Mouse (Mus musculus): ENCODE measurements around the gene Rims1. TPM values are rescaled to one million over a fixed set of nuclear protein-coding genes. Genes with fewer than 3 reads are reported as not detected.
A peak's percentile ranks its signal among the peaks of the same experiment; 100 is the strongest.

Rims1 gene
- polyA plus RNA-seq (2021), result not detected

DNA sequence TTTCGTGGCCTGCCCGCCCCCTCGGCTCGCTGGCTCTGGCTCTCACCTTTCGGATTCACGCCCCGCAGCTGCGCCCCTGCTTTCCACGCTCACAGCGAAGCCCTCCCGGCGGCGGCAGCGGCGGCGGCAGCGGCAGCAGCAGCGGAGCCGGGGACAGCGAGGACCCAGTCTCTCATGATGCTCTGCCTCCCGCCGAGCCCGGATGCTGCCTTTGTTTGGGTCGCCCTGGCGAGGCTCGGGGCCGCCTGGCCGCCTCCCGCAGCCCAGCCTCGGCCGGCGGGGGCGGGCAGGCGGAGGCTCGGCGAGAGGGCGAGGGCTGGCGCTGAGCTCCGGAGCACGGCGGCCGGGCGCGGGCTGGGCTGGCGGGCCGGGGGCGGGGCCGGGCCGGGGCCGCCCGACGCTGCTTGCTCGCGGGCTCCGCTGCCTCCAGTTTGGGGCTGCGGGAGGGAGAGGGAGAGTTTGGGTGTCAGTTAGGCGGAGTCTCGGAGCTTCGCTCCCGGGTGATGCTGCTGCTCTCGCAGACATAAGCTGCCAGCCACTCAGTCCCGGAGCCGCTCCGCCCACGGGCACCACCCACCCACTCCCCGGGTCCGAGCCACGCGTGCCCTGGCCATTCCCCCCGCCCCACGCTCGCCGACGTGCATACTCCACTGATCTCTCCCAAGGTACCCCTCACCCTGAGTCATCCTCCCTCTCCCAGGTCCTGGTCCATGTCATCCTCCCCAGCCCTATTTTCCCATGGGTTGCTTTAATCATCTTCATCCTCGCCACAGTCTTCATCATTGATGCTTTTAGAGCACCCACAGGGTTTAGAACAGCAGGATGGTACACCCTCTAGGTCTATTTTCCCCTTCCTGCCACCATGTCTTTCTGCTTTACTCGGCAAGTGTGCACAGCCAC is at the start of gene Rims1:
Gene Rims1, minus strand, starts transcription at position 269 of the 900 bp plus-strand sequence.
- POLR2A ChIA-PET, result no interaction called here
- in situ Hi-C loops (cut with MboI; ENCODE audit: low pct_unique_long_range_greater_than_20kb), result no loop called here
- no peak for DNase-seq (ENCODE audit: low read depth, low spot score)
- CTCF ChIA-PET, result no interaction called here
- peak; percentile 68 for ATAC-seq
- no peak for TF ChIP-seq CTCF (IDR thresholded peaks at IDR 0.05)
- H3K27me3 ChIP-seq, result peaks cover 19% of the 10 kb centered on the region

DNA sequence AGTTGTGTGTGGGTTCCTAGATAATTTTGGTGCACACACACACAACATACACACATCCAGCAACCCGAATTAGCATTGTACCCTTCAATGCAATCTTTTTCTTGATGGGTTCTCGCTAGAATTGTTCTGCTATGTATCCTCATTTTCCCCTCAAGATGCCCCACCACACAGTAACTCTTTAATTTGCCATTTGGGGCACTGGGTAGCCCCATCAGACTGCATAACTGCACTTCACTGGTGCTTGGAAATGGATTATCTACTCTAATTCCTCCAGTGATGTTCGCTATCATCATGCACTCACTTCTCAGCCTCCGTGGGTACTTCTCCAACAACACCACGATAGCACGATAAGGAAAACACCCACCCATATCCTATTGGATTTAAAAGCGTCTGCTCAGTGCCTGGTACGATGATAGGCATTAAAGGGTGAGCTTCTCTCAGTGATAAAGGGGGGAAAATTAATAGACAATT is 867 bp upstream of the Rims1 start:
- no peak for TF ChIP-seq CTCF (IDR thresholded peaks at IDR 0.05)
- in situ Hi-C loops (cut with MboI; ENCODE audit: low pct_unique_long_range_greater_than_20kb), result no loop called here
- ChIA-PET POLR2A (no interaction called here), CTCF (no interaction called here)
- H3K27me3 ChIP-seq, result peaks cover 19% of the 10 kb centered on the region
- ATAC-seq (no peak), DNase-seq (ENCODE audit: low read depth, low spot score) (no peak)

DNA sequence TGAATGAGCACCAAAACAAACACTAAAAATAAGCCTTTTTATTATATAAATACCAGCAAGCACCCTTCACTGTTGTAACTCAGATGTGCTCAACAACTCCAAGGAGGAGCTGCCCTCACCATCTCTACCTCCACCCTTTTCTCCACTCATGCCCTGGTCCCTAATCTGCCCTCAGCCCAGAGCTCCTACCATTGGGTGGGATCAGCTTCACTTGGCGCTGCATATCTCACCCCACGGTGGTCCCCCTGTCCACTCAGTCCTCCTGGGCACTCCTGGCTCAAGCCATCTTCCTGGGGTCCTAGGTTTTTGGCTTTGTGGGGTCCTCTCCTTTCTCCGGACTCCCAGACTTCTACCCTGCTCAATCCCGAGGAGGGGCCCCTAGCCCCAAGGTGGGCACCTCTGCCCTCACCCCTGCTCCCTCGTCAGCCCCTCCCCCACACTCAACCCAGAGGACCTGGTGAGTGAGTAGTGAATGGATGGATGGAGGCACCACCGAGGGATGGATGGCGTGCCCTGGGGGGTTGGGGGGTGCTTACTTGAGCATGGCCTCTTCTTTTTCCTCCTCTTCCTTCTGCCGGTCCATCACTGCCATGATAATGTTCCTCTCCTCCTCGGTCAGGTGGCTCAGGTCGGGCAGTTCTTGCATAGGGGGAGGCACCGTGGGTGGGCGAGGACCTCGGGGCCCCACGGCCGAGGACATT is 619 bp downstream of the Rims1 start:
- DNase-seq (ENCODE audit: low read depth, low spot score) (no peak), ATAC-seq (no peak)
- peaks cover 20% of the 10 kb centered on the region for H3K27me3 ChIP-seq
- no peak for TF ChIP-seq CTCF (IDR thresholded peaks at IDR 0.05)
- ChIA-PET POLR2A (no interaction called here), CTCF (no interaction called here)
- in situ Hi-C loops (cut with MboI; ENCODE audit: low pct_unique_long_range_greater_than_20kb), result no loop called here

DNA sequence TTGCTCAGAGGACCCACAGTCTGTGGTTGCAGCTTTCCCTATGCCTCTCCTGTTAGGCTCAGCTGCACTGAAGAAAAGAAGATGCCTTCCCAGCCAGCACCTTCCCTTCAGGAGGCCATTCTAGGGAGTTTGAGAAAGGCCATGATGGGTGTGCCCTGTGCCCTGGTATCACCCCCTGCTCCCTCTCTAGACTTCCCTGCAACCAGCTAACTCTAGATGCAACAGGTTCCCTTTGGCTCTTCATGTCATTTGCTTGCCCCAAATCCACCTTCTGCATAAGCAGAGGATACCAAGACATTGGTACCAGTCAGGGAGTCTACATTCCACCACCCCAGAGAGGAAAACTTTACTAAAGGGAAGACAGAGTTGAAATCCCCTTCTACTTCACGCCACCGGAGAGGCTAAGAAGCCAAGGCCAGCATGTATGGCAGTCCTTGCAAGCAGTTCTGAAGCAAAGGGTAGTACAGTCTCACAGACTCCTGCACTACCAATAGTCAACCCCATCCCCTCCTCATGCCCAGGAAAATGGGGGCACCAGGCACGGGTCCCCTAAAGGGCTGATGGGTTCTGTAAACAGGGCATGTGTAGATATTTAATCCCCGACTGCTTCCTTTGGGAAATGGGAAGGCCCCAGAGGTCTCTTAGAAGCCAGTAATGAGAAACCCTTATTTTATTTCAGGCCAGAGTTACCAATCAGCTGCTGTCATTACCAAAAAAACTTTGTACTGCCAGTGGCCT is 1.5 kb downstream of the Rims1 start:
- ChIA-PET POLR2A (no interaction called here), CTCF (no interaction called here)
- H3K27me3 ChIP-seq, result peaks cover 23% of the 10 kb centered on the region
- in situ Hi-C loops (cut with MboI; ENCODE audit: low pct_unique_long_range_greater_than_20kb), result no loop called here
- ATAC-seq, result no peak
- DNase-seq (ENCODE audit: low read depth, low spot score), result no peak
- TF ChIP-seq CTCF (IDR thresholded peaks at IDR 0.05), result no peak

DNA sequence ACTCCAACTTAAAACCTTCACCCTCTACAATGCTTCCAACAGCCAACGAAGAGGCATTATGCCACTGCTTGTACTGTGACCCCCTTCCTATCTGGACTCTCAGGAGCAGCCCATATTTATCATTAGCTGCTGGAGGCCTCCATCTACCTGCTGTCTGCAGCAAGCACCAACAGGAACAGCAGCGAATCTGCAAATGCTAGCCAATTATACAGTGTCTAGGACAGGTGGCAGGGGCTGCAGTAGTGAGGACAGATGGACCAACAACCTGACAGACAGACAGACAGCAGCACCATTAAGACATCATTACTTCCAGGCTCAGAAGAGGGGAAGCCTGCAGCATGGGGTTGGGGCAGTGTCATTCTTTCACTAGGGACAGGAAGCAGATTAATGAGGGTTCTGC is 2.3 kb downstream of the Rims1 start:
- H3K27me3 ChIP-seq, result peaks cover 20% of the 10 kb centered on the region
- ChIA-PET CTCF (no interaction called here), POLR2A (no interaction called here)
- DNase-seq (ENCODE audit: low read depth, low spot score) (no peak), ATAC-seq (no peak)
- no peak for TF ChIP-seq CTCF (IDR thresholded peaks at IDR 0.05)
- in situ Hi-C loops (cut with MboI; ENCODE audit: low pct_unique_long_range_greater_than_20kb), result no loop called here

DNA sequence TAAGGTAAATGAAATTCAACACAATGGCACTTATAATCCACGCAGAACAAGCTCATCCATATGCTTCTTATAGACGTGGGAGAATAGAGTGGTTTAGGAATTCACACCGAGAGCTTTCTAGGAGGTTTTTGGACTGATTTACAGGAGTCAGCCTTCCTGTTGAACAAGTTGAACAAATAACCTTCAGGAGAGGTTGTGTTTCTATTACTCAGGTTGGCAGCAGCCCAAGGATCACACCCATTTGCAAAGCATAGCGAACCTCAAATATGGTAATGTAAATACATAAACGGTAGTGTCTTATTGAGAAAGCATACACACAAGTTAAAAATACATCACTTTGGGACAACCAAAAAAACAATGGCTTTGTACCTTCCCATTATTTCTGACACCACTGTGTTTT is 5.5 kb downstream of the Rims1 start:
- TF ChIP-seq CTCF (IDR thresholded peaks at IDR 0.05), result no peak
- ChIA-PET POLR2A (no interaction called here), CTCF (interaction anchor here (1.1 kb wide), 1 partner anchor 9 kb away, joined by 3 read pairs; no protein-coding TSS in a partner anchor)
- H3K27me3 ChIP-seq, result peaks cover 33% of the 10 kb centered on the region
- ATAC-seq, result no peak
- in situ Hi-C loops (cut with MboI; ENCODE audit: low pct_unique_long_range_greater_than_20kb), result no loop called here
- DNase-seq (ENCODE audit: low read depth, low spot score), result no peak

DNA sequence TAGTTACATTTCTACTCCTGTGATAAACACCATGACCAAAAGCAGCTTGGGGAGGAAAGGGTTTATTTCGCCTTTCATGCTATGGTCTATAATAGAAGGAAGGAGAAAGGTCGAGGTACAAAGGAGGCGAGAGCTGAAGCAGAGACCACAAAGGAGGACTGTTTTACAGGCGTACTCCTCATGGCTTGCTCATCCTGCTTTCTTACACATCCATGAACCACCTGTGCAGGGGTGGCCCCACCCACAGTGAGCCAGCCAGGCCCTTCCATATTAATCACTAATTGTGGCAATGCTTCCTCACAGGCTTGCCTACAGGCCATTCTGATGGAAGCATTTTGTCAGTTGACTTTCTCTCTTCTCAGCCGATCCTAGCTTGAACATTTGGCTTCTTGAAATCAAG is 8.7 kb downstream of the Rims1 start:
- no peak for DNase-seq (ENCODE audit: low read depth, low spot score)
- CTCF ChIA-PET, result no interaction called here
- POLR2A ChIA-PET, result no interaction called here
- no peak for ATAC-seq
- no peak for TF ChIP-seq CTCF (IDR thresholded peaks at IDR 0.05)
- H3K27me3 ChIP-seq, result peaks cover 39% of the 10 kb centered on the region
- in situ Hi-C loops (cut with MboI; ENCODE audit: low pct_unique_long_range_greater_than_20kb), result no loop called here

DNA sequence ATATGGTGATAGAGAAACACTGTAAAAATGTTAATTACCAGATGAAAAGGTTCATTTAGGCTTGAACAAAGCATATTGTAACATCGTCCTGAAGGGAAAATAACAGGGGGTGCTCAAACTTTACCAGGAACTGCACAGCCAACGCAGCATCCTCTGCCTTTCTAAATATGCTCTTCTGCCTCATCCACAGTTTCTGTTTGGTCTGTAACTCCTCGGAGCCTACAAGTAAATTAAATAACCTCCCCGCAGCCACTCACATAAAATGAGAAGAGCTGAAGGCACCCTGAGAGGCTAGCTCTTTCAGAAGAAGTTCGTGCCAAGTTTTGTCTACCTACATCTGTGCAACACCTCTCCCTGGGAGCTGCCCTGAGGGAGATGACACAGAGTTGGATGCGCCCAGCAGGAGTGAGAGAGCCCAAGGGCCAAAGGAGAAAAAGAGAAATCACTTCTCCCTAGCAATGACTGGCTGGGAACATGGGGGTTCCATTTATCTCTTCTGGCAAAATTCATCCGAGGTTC is 16.3 kb downstream of the Rims1 start:
- CTCF ChIA-PET, result no interaction called here
- no peak for DNase-seq (ENCODE audit: low read depth, low spot score)
- no peak for TF ChIP-seq CTCF (IDR thresholded peaks at IDR 0.05)
- H3K27me3 ChIP-seq, result peaks cover 14% of the 10 kb centered on the region
- POLR2A ChIA-PET, result no interaction called here
- in situ Hi-C loops (cut with MboI; ENCODE audit: low pct_unique_long_range_greater_than_20kb), result no loop called here
- ATAC-seq, result no peak

DNA sequence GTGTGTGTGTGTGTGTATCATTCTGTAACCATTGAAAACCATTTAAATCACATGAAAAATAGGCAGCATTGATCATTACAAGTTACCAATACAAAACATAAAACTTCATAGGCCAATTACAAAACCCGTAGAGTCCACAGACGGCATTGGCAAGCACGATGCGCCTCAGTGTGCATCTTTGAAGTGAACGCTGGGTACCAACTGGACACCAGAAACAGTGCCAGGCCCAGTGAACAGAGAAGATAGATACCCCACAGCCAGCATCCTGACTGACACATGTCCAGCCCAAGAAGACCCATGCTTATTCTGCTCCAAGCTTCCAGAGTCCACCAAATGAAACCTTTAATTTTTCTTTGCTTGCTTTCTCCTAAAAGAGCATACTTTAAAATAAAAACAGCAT is 18.2 kb downstream of the Rims1 start:
- ChIA-PET POLR2A (no interaction called here), CTCF (no interaction called here)
- no peak for DNase-seq (ENCODE audit: low read depth, low spot score)
- peaks cover 17% of the 10 kb centered on the region for H3K27me3 ChIP-seq
- no peak for ATAC-seq
- in situ Hi-C loops (cut with MboI; ENCODE audit: low pct_unique_long_range_greater_than_20kb), result no loop called here
- no peak for TF ChIP-seq CTCF (IDR thresholded peaks at IDR 0.05)

DNA sequence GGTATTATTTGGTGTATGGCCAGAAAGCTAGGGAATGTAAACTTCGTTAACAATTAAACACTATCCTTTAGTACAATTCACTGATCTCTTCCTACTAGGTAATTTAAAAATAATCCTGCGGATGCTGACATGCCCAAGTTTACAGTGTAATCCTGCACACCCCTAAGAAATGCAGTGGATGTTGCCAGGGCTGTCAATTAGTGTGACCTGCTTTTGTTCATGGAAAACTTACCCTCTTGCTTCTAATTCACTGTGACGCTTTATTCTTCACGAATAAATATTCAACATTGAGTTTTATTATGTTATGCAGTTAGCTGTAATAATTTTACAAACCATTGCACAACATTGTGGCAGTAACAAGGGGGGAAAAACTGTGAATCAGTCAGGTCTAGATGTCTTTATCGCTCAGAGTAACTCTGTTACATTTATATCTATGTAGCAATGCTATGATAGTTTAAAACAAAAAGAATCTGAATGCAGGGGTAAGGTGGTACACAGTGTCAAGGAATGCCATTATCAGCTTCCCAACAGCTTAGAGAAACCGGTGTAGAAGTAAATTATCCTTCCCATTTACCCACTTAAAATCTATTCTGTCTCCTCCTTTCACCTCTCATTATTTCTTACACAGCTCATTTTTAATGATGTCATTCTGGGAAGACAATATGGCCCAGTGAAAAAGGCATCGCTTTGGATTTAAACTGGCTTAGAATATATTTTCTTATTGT is 35.1 kb downstream of the Rims1 start:
- in situ Hi-C loops (cut with MboI; ENCODE audit: low pct_unique_long_range_greater_than_20kb), result no loop called here
- ChIA-PET POLR2A (no interaction called here), CTCF (interaction anchor here (1.1 to 1.3 kb wide), 2 partner anchors 9 to 12 kb away, joined by 3 to 4 read pairs; no protein-coding TSS in a partner anchor)
- no peak for TF ChIP-seq CTCF (IDR thresholded peaks at IDR 0.05)
- DNase-seq (ENCODE audit: low read depth, low spot score) (no peak), ATAC-seq (no peak)
- H3K27me3 ChIP-seq, result peaks cover 45% of the 10 kb centered on the region
